Mouse (Mus musculus): ENCODE results near the gene Cntnap4. TPM values are rescaled to one million over a fixed set of nuclear protein-coding genes. Genes with fewer than 3 reads are reported as not detected.

The Cntnap4 gene
- polyA plus RNA-seq, 1 experiment = not detected

DNA sequence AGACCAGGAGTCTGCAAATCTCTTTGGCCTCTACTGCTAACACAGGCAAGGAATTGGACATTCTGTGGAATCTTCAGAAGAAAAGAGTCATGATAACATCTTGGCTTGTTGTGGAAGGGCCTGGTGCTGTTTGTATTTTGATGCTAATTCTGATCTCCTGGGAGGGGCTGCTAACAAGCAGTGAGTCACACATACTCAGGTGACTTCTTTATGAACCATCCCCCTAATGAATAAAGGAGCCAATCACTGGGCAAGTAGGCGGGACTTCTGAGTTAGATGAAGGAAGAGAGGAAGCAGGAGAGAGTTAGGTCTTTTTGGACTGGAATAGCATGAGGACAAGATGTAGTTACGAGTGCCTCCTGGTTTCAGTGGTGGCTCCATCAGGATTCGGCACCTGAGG lies 128.3 kb downstream of the Cntnap4 start:
- DNase-seq = no peak
- Histone ChIP-seq H3K4me1 (ENCODE audit: control insufficient read depth, insufficient read depth, low read length) (no peaks in the 10 kb centered on the region), H3K4me3 (replicated peaks; ENCODE audit: extremely low read depth, low read depth, low read length) (no peak overlapping the region)
- WGBS = 72% methylated on average over 3 of the region's 3 CpGs
- TF ChIP-seq CTCF (IDR thresholded peaks at IDR 0.05; ENCODE audit: insufficient read depth, low read length) (no peak), POLR2A (IDR thresholded peaks at IDR 0.05; ENCODE audit: borderline replicate concordance, extremely low read depth, low read depth, low read length) (no peak)

DNA sequence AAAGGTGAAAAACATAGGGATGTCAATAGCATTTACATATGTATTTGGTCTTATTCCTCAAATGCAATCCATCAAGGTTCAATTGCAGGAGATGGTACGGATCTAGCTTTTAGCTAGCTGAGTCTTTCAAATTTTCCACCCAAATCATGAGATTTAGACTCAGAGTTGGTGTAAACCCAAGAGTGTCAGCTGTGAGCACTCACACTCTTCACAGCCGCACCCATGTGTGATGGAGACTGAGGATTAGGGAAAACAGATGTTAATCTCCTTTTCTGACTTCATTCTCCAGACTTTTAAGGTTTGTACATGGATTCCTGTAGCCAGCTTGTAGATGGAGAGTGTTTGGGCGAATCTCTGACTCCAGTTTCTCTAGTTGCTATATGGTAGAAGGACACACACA lies 147.1 kb downstream of the Cntnap4 start:
- no peak for DNase-seq
- Histone ChIP-seq H3K4me1 (ENCODE audit: control insufficient read depth, insufficient read depth, low read length) (no peaks in the 10 kb centered on the region), H3K4me3 (replicated peaks; ENCODE audit: extremely low read depth, low read depth, low read length) (no peak overlapping the region)
- no peak for TF ChIP-seq CTCF (IDR thresholded peaks at IDR 0.05; ENCODE audit: insufficient read depth, low read length)
- TF ChIP-seq POLR2A (IDR thresholded peaks at IDR 0.05; ENCODE audit: borderline replicate concordance, extremely low read depth, low read depth, low read length) = no peak
- WGBS = 40% methylated on average over 3 of the region's 3 CpGs

DNA sequence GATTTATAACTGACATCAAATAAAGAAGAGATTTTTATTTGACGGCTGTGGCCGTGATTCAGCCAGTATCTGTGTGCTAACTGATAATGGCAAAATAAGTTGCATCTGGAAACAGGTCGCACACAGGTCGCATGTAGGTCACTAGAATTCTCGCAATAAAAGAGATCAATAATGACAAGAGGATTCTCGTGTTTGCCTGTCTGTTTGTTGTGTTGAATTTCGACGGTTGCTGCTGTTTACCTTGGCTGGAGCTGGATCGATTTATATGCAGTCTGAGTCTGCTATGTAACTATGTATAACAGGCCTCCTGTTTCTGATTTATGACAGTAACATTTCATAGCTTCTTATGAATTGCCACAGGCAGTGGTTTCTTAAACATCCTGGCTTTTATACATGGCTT lies 155.1 kb downstream of the Cntnap4 start:
- Histone ChIP-seq H3K4me3 (replicated peaks; ENCODE audit: extremely low read depth, low read depth, low read length) (no peak overlapping the region), H3K4me1 (ENCODE audit: control insufficient read depth, insufficient read depth, low read length) (no peaks in the 10 kb centered on the region)
- no peak for DNase-seq
- 67% methylated on average over 9 of the region's 9 CpGs for WGBS
- no peak for TF ChIP-seq POLR2A (IDR thresholded peaks at IDR 0.05; ENCODE audit: borderline replicate concordance, extremely low read depth, low read depth, low read length)
- no peak for TF ChIP-seq CTCF (IDR thresholded peaks at IDR 0.05; ENCODE audit: insufficient read depth, low read length)

DNA sequence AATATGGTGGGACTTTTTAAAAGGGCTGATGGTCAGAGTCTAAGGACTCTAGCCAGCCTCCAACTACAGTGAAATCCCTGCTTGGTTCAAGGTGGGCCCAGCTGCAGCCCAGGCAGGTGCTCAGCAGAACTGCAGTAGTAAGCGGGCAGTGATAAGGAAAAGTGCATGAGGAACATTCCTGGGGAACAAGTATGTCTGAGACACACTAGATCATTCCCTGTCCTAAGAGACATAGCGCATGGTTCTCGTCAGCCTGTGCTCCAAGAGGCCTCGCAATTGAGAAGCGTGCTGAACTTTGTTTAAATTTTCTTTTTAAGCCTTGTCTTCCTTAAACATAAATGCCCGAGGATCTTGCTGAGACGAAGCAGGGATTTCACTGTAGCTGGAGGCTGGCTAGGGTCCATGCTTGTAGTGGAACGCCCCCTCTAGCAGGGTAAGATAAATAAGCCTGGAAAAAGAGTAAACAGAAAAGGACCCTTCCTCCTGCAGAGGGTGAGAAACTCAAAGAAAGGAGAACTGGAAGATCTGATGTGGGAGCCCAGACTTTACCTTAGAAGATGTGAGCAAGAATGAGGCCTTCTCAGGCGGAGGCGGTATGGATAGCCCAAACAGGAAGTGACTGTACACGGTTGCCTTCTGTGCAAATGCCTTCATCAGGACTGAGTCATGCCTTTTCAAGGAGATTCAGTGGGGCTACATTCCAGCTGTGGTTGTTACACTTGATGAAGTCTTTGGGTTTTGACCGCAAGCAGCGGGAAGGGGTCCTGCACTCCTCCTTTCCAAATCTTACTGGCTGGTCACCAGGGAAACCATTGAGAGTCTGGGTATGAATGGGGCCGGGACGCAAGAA lies 161.0 kb downstream of the Cntnap4 start:
- WGBS = 67% methylated on average over 15 of the region's 15 CpGs
- TF ChIP-seq CTCF (IDR thresholded peaks at IDR 0.05; ENCODE audit: insufficient read depth, low read length) = no peak
- TF ChIP-seq POLR2A (IDR thresholded peaks at IDR 0.05; ENCODE audit: borderline replicate concordance, extremely low read depth, low read depth, low read length) = no peak
- no peak for DNase-seq

DNA sequence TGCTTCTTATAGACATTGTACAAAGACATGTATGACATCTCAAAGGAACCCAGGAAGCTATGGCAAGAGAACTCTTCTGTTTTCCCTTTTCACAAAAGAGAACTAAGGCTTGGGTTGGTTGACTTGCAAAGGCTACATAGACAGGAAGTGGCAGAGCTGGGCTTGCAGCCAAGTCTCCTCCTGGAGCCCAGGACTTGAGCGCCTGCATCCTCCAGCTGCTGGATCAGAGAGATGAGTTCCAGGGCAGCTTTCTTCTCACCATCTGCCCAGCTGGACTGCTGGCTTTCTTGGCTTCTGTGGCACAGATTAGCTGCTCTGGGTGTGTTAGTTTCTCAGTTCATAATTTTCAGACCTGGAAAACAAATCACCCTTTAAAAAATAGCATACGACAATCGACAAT lies 165.7 kb downstream of the Cntnap4 start:
- no peak for DNase-seq
- no peaks in the 10 kb centered on the region for H3K4me1 ChIP-seq (ENCODE audit: control insufficient read depth, insufficient read depth, low read length)
- H3K4me3 ChIP-seq (replicated peaks; ENCODE audit: extremely low read depth, low read depth, low read length) = no peak overlapping the region
- TF ChIP-seq POLR2A (IDR thresholded peaks at IDR 0.05; ENCODE audit: borderline replicate concordance, extremely low read depth, low read depth, low read length) (no peak), CTCF (IDR thresholded peaks at IDR 0.05; ENCODE audit: insufficient read depth, low read length) (no peak)
- 62% methylated on average over 3 of the region's 3 CpGs for WGBS

More for the DNA sequence above, 161.0 kb downstream of the Cntnap4 start:
- Histone ChIP-seq H3K4me1 (ENCODE audit: control insufficient read depth, insufficient read depth, low read length) (no peaks in the 10 kb centered on the region), H3K4me3 (replicated peaks; ENCODE audit: extremely low read depth, low read depth, low read length) (no peak overlapping the region)

DNA sequence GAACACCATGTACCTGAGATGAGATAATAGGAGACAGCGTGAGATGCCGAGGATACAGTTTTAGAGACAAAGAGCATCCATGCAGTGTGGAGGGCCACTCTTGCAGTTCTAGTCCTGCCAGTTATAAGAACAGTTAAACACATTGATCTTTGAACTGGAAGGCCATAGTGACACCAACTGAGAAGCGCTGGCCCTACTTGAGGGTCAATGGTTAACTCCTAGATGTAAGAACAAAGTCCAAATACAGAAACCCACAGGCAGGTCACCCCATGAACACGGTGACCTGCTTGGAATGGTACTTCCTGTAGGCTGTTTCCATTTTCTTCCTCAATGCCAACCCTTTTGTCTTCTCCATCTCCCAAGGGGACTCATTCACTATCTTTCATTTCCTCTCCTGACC lies 173.5 kb downstream of the Cntnap4 start:
- Histone ChIP-seq H3K4me1 (ENCODE audit: control insufficient read depth, insufficient read depth, low read length) (no peaks in the 10 kb centered on the region), H3K4me3 (replicated peaks; ENCODE audit: extremely low read depth, low read depth, low read length) (no peak overlapping the region)
- 82% methylated on average over 4 of the region's 4 CpGs for WGBS
- no peak for DNase-seq
- no peak for TF ChIP-seq CTCF (IDR thresholded peaks at IDR 0.05; ENCODE audit: insufficient read depth, low read length)

DNA sequence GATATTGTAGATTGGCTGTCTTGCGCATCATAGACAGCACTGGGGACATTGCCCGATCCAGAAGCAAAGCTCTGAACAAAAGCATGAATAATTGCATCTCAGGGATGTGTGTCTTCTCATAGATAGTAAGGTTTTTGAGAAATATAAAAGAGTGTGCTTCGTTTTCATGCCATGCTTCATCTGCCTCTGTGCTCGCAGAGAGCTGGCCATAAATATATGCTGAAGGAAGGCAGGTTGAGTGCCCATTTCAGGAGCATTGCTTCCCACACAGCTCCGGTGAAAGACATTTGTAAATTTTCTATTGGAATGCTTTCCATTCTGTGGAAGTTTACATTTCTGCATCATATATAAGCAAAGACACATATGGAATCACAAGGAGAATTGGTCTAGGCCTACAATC lies 177.5 kb downstream of the Cntnap4 start:
- Histone ChIP-seq H3K4me1 (ENCODE audit: control insufficient read depth, insufficient read depth, low read length) (no peaks in the 10 kb centered on the region), H3K4me3 (replicated peaks; ENCODE audit: extremely low read depth, low read depth, low read length) (no peak overlapping the region)
- 81% methylated on average over 5 of the region's 5 CpGs for WGBS
- DNase-seq = no peak
- TF ChIP-seq CTCF (IDR thresholded peaks at IDR 0.05; ENCODE audit: insufficient read depth, low read length) (no peak), POLR2A (IDR thresholded peaks at IDR 0.05; ENCODE audit: borderline replicate concordance, extremely low read depth, low read depth, low read length) (no peak)

DNA sequence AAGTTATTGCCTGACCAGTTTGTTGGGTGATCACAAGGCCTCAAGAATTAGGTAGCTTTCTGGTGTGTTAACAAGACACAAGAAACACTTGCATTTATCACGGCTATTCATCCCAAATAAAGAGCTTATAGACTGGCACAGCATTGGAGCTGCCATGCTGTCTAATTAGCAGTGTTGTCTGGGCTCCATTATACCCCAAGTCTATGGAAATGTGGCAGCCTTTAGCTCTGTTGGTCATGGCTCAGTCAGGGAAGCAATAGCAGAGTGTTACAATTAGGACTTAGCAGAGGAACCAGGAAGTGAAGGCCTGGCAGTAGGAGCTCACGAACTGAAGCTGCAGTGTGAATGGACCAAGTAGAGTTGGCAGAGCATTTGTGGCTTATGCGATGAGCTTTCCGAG lies 185.3 kb downstream of the Cntnap4 start:
- TF ChIP-seq POLR2A (IDR thresholded peaks at IDR 0.05; ENCODE audit: borderline replicate concordance, extremely low read depth, low read depth, low read length) (no peak), CTCF (IDR thresholded peaks at IDR 0.05; ENCODE audit: insufficient read depth, low read length) (no peak)
- Histone ChIP-seq H3K4me3 (replicated peaks; ENCODE audit: extremely low read depth, low read depth, low read length) (no peak overlapping the region), H3K4me1 (ENCODE audit: control insufficient read depth, insufficient read depth, low read length) (no peaks in the 10 kb centered on the region)
- DNase-seq = no peak
- WGBS = 81% methylated on average over 4 of the region's 4 CpGs

DNA sequence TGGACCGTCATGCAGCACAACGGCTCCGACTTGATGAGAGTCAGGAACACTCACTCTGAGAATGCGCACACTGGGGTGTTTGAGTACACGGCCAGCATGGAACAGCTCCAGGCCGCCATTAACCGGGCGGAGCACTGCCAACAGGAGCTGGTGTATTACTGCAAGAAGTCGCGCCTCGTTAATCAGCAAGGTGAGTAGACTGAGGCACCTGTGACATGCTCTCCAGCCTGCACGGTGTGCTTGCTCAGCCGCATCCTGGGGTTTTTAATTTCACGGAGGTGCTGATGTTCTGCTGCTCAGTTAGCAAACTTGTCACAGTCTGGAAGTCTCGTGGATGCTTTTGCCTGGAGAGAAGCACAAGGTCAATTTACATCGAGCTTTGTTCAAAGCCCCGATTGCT lies 233.2 kb downstream of the Cntnap4 start:
- no peak for DNase-seq
- no peak overlapping the region for H3K4me3 ChIP-seq (replicated peaks; ENCODE audit: extremely low read depth, low read depth, low read length)
- H3K4me1 ChIP-seq (ENCODE audit: control insufficient read depth, insufficient read depth, low read length) = no peaks in the 10 kb centered on the region
- TF ChIP-seq CTCF (IDR thresholded peaks at IDR 0.05; ENCODE audit: insufficient read depth, low read length) (no peak), POLR2A (IDR thresholded peaks at IDR 0.05; ENCODE audit: borderline replicate concordance, extremely low read depth, low read depth, low read length) (no peak)
- 90% methylated on average over 17 of the region's 17 CpGs for WGBS

DNA sequence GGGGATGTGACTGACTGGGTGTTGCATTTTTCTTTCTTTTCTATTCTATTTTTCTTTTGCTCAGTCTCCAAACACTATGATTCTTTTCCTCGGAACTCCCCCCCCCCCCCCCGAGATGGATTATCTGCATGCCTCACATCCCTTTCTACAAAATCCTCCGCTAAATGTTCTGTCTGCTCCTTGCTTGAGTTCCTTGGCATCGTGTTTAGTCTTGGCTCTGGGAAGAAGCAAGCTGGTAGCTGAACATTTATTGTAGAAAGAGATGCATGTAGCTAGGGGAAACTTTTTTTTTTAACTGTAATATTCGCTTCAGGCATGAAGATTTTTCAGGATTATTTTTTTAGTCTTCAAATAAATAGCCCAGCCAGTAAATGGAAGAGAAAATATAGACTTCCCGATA lies 239.5 kb downstream of the Cntnap4 start:
- WGBS = 57% methylated on average over 6 of the region's 6 CpGs
- TF ChIP-seq CTCF (IDR thresholded peaks at IDR 0.05; ENCODE audit: insufficient read depth, low read length) (no peak), POLR2A (IDR thresholded peaks at IDR 0.05; ENCODE audit: borderline replicate concordance, extremely low read depth, low read depth, low read length) (no peak)
- no peak for DNase-seq
- H3K4me3 ChIP-seq (replicated peaks; ENCODE audit: extremely low read depth, low read depth, low read length) = no peak overlapping the region
- no peaks in the 10 kb centered on the region for H3K4me1 ChIP-seq (ENCODE audit: control insufficient read depth, insufficient read depth, low read length)
